Mouse (Mus musculus): ENCODE data around the gene Gabrd.

Gene Gabrd

DNA sequence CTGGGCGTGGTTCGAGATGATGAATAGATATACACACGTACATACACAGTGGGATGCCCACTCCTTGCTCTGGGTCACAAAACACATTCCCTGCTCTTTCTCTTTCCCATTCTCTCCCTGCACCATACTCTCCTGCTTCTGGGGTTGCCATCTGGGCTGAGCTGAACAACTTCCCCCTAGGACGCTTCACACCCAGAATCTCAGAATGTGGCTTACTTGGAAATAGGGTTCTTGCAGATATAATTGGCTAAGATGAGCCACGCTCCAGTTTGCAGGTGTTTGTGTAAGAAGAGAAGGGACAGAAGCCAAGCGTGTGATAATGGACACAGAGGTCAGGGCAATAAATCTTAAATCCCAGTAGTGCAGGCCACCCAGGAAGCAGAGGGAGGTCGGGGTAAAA, 15.9 kb downstream of the Gabrd start:
- DNase-seq: no peak

DNA sequence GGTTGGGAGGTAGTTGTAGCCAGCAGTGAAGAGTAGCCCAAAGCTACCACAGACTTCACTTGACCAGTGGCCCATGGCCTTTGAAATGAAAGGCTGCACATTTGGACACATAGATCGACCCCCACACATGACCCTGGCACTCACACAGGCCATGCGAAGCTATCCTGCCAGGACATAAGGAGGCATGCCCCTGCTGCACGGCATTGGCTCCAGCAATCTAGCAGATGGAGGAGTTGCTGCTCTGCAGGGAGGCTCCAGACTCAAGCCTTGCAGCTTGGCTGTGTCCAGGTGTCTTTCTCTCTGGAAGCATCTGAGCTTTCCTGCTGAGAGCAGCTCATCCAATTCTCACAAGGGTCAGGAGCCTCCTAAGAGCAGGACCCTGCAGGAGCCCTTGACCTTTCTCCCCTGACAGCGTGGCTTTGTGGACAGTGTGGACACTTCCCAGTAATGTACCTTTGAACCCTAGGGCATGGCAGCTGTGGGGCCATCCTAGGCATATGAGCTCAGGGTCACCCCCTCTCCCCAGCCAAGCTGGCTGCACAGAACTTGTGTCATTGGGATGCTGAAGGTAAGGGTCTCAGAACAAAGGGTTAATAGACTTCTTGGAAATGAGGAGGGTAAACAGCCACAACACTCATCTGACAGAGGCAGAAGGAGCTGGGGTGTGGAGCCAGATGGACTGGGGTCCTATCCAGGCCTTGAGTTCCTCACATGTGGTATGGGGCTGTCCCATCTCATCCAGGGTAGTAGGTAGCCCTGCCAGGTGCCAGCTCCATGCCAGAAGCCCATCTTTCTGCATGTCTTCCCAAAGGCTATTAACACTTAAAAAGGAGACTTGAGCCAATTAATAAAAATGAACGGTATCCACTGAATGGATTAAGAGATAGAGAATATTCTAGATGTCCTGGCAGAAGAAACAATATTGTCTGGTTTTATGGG, 25.8 kb downstream of the Gabrd start:
- DNase-seq: no peak

DNA sequence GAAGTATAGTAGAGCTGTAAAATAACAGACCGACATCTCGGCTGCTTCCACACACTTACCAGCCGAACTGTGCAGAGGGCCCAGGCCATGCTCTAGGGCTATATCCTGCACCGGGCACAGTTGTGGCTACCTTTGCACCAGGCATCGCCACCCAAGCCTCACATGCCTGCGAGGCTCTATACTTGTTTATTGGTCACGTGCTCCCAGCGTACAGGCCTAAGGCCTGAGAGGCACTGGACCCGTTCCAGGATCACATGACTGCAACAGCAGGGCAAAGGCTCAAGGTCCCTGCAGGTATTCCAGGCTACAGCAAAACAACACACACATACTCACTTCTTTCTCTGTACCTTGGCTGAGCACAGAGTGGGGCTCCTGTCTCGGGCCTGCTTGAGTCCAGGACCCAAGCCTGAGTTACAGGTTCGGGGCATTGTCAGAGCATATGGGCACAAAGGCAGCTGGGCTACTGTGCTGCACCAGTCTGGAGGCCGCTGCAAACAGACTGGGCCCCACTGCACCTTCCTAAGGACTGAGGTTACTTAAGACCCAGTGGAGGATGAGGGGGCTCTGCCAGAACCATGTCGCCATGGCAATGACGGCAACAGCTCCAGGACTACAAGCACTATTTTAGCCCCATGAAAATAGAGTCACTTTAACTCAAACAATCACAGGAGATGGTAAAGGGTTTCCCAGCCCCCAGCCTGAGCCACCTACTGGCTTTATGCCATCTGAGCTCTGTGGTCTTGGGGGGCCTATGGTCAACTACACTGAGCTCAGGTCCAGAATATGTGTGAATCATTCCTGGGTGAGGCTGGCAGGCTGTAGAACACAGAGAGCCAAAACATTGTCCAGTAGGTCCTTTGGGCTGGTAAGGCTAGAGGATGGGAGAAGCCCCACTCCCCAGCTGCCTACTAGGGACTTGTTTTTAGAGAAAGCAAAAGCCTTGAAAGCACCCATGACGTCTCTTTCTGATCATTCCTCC, 26.9 kb downstream of the Gabrd start:
- no peak for DNase-seq

DNA sequence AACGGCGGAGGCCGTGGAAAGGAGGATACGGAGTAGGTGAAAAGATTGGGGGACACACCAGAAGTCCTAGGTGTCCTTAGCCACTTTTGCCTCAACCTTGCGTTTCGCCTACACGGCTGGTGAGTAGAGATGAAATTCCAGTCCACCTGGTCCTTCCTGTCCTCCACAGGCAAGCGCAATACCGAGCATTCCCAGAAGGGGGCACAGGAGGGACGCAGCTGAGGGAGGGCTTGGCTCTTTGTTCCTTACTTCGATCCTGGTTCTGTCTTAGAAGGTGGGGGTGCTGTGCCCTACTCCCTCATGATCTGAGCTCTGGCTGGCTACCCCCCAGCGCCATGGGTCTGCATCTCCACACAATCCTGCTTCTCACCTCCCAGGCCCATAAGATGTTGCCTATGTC, 29.2 kb downstream of the Gabrd start:
- DNase-seq: peak; percentile 82

DNA sequence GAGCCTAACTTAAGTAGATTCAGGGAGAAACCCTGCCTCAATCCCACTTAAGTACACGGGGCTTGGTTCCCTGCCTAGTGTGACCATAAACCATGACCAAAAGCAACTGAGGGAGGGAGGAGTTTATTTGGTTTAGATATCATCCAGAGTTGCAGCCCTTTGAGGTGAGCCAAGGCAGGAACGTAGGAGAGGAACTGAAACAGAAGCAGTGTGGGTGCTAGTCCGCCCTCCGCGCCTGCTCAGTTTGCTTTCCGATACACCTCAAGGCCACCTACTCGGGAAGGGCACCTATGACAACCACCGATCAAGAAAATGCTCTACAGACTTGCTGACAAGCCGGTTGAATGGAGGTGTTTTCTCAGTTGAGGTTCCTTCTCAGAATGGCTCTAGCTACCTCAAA, 30.2 kb downstream of the Gabrd start:
- DNase-seq: no peak

DNA sequence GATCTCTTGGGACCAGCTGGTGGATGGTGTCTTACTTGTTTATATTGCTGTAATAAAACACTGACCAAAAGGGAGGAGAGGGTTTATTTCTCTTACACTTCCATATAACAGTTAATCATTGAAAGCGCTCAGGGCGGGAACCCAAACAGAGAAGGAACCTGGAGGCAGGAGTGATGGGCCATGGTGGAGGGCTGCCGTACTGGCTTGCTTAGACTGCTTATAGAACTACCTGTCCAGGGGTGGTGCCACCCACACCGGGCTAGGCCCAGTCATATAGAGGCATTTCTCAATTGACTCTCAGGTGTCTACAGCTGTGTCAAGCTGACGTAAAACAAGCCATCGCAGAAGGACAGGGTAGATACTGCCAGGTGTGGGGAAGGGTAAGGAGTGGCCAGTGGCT, 31.1 kb downstream of the Gabrd start:
- no peak for DNase-seq

DNA sequence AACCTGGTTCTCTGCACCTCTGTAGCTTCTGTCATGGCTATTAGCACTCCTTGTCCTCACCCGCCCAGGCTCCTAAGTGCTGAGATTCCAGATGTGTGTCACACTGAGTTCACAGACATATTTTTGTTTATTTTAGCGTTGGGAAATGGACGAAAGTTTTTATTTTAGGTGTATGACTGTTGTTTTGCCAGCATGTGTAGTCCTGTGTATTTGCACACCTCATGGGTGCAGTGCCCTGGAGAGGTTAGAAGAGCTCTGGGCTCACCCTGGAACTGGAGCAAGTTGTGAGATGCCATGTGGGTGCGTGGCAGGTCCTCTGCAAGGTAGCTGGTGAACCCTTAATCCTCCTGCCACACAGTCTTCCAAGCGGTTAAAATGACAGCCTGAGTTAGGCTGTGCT, 35.5 kb downstream of the Gabrd start:
- DNase-seq: no peak

DNA sequence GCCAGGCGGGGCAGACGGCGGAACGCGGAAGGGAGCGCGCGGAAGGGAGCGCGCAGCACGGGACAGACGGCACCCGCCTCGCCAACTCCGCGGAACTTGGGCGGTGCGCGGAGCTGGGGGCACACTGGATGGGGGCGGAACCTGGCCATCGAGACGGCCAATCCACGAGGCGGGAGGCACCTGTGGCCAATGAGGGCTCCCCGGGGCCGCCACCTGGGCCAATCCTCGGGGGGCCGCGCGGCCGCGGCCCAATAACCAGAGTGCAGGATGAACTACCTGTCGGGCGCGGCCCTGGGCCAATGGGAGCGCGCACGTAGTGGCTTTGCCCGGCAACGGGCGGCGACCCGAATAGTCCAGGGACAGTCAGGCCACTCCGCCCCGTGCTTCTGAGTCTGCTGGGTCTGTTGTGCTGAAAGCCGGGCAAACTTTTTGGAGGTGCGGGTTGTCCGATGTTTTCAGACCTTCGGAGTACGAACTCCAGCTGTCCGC, 36.6 kb downstream of the Gabrd start, which contains the start of gene Prkcz:
Gene Prkcz, minus strand, starts transcription at position 59 of the 489 bp plus-strand sequence.
- peak; percentile 83 for DNase-seq

DNA sequence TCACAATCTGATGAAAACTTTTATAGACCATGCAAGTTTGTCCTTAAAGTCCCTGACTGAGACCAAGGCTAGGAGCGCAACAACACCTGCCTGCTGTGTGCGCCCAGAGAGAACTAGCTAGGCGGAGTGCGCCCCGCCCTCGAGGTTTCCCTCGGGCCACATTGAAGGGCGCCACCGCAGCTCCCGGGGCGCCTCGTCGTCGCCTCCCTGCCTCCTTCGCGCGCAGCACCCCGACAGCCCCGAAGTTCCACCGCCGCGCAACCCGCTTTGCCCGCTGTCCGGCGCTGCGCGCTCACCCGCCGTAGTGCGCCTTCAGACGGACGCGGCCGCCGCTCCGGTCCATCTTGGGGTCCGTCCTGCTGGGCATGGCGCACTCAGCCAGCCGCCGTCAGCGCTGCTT, 37.1 kb downstream of the Gabrd start:
- DNase-seq: no peak

DNA sequence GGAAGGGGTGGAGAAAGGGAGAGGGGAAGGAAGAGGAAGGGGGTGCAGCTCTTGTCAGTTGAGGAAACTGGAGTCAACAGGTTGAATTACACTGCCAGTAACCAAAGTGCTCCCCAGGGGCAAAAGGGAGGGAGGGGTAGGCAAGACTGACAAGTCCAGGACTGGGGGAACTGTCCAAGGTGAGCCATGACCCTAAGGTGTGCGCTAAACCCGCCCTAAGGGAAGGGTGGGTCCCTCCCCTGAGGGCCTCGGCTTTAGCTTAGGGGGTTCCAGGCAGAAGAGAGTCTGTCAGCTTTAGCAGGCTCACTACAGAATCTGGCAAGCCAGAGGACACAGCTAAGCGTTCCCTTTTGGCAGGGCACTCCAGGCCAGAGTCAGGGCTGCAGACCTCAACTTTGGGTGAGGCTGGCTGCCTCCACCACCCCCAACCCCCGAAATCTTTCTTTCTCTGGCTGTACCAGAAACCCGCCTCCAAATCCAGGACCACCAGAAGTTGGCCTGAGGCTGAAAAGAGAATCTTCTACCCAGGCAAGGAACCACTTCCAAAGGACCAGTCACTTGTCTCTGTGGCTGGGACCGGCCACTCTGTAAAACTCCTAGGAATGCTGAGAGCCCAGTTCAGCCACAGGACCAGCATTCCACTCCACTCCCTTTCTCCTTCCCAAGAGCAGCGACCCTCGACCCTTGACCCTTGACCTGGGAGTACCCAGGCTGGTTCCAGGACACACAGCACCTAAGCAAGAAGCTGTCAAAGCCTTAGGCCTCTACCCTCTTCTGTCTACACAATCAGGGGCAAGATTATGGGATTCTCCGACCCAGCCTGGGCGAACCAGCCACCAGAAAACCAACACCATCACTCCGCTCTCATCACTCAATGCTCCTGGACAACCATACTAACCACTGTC, 38.1 kb downstream of the Gabrd start:
- no peak for DNase-seq

DNA sequence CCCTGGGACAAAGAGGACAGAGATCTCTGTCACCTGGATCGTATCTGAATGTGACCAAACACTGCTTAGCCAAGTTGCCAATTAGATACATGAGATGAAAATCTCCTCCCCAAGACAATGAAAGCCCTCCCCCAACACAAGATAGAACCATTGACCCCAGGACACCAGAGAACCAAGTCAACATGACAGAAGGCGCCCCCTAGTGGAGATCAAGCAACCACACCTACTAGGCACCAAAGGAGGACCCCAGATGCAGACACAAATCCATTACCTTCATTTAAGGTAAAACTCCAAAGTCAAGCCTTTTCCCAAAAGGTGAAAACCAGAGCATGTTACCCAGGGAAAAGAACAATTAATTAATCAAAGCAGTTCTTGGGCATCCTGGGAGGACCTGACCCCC, 40.3 kb downstream of the Gabrd start:
- DNase-seq: no peak

DNA sequence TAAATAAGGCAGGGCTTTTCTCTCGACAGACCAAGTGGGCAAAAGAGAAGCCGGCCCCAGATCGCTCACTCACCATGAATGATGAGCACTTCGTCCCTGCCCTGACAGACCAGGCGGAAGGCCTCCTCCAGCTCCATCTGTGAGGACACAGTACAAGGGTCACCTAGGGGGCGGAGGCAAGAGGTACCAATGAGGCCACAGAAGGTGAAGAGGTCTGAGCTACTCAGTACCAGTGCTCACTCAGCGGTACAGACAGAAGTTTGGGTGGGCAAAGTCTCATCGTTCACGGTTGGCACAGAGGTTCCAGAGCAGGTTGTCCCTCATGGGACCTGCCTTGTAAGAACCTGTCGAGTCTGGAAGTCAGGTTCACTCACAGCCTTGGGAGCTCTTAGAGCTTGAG, 41.6 kb downstream of the Gabrd start:
- no peak for DNase-seq

DNA sequence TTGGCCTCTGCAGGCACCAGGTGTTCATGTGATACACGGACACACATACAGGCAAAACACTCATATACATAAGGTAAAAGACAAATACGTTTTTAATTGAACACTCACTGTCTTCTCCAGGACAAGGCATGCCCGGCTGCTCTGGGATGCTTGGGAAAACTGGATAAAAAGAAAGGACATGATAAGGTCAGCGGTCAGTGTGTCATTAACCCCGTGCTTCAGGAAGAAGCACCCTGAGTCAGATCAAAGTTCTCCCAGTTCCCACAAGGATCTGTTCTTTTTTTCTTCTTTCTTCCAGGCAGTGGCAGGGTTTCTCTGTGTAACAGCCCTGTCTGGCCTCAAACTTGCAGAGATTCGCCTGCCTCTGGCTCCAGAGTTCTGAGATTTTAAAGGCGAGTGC, 43.4 kb downstream of the Gabrd start:
- DNase-seq: no peak

DNA sequence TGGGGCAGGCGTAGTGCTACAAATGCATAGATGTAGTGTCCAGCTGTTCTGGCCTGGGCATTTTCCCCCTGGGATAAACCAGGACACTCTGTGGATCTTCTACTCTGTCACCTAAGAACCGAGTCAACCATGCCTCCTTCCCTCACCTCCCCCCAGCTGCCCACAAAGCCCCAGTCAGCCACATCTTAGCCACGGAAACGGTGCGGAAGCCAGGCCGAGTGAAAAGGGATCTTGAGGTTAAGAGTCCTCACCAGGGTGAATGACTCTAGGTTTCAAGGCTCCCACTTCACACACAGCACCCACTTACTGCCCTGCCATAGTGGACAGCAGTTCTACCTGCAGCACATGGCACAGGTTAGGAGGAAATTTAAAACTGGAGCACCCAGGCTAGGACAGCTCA, 43.9 kb downstream of the Gabrd start:
- DNase-seq: no peak

DNA sequence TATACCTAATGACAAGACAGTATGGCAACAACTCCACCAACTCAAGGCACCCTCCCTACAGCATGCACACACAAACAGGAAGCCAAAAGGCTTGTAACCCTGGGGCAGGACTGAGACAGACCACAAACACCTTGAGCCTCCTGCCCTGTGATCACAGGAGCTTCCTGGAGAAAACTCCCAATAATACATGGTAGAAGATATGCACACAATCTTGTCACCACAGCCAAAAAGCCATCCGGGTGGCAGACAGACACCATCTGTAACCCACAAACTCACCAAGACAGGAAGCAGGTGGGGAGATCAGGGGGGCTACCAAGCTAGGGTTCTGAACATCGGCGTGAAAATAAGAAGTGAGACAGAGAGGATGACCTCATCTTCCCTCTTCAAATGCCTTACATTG, 45.3 kb downstream of the Gabrd start:
- DNase-seq: no peak

DNA sequence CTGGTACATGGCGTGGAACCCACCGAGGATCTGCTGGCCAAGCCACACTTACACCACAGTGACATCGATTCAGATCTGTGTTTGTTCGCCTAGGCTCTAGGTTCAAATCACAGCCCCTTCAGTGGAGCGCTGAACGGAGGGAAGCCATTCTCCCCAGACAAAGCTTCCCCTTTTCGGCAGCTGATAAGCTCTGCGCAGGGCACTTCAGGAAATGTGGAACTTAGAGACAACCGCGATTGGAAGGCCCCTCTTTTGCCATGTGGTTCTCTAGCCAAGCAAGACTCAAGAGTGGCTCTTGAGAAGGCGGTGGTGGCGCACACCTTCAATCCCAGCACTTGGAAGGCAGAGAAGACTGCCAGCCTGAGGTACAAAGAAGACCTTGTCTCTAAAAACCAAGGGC, 51.6 kb downstream of the Gabrd start:
- no peak for DNase-seq

DNA sequence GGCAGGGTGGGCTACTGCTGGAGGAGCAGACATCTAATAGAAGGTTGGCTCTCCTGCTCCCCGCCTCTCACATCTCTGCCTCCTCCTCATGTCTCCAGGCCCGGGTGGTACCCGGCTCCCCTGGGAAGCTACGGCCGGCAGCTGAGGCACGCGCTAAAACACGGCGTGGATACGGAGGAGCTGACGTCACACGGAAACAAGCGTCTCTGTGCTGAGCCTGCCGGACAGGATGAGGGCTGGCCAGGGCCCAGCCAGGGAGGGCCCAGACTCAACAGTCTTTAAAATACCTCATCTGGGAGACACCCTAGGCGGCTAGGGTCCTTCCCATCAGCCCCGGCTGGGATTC, 52.3 kb downstream of the Gabrd start:
- peak; percentile 91 for DNase-seq

DNA sequence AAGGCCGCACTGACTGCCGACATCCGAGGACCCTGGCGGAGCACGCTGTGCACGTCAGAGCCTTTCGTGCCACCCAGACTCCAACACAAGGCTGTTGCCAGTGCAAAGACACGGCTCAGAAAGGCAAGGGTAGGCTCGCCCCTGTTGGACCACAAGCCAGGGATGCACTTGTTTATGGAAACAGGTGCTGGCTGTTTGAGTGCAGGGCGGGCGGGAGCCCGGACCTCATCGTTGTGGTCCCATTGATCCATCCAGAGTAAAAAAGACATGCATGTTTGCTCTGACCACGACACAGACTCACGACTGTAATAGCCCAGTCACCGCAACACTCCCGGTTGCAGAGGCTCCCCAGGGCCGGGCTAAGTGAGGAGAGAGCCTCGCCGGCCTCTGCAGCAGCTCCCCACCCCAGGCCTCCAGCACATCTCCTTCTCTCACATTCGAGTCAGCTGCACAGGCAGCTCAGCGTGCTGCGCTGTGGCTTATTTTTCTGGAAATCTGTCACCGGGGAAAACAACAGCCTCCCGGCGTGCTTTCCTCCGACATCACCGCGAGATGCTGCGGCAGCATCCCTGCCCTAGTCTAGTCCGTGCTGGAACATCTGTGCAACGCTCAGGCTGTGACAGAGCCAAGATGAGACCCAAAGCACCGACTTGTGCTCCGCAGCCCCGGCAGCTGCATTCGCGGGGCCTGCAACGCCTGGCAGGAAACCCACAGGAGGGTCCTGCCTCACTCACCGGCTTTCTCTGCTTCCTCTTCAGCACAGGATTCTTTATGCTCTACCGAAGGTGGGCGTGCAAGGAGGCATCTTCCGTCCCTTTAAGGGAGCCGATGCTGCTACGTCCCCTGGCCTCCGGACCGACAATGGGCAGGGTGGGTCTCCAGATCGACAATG, 53.0 kb downstream of the Gabrd start:
- peak; percentile 43 for DNase-seq

DNA sequence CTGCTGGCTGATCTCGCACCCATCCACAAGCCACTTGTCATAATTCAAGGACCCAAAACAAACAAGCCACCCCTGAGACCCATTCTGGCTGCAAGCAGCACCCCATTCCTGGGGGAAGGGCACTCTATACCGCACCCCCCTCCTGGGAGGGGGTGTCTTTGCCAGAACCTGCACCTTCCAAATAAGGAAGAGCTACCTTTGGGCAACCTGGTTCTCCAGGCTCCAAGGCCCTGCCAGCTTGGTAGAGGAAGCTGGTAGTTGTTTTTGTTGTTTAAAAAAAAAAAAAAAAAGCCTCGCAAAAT, 53.7 kb downstream of the Gabrd start:
- no peak for DNase-seq

DNA sequence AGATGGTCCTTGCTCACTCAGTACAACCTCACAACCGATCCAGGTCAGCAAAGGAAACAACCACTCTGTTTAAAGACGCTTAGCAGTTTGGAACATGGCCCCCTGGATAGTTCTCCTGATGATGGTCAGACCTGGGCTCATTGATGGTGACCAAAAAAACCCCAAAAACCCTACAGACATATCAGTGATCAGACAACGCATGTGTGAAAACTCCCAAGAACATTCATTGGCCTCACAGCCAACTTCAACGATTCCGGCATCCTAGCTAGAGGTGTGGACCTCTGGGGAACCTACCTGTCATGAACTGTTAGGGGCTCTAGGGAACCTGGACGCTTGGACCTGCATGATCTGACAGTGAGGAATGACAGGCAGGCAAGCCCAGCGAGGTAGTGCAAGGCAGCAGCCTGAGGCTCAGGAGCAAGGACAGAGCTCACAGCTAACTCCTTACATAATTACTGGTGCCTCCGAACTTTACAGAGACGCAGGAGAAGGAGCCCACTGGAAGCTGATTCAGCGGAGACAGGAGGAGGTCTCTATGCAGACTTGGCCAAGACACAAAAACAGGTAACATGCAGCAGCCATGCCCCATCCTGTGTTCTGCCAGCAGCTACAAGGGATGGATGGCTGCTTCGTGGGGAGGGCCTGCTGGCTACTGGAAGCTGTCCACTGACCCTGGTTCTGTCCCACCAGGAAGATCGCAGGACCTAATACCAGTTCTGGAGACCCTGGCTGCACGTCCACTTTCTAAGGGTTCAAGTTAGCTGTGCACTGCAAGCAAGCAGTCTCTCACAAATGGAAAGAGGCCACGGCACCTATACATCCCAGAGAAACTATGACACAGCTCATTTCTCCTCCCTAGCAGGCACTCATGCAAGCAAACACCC, 54.3 kb downstream of the Gabrd start:
- DNase-seq: peak; percentile 49

Measured in right cerebral cortex, adult 18-20 months (tissue).